Mouse (Mus musculus): Measurements from ENCODE around the gene Lrp3.
A peak's percentile ranks its signal among the peaks of the same experiment; 100 is the strongest.

The Lrp3 gene

DNA sequence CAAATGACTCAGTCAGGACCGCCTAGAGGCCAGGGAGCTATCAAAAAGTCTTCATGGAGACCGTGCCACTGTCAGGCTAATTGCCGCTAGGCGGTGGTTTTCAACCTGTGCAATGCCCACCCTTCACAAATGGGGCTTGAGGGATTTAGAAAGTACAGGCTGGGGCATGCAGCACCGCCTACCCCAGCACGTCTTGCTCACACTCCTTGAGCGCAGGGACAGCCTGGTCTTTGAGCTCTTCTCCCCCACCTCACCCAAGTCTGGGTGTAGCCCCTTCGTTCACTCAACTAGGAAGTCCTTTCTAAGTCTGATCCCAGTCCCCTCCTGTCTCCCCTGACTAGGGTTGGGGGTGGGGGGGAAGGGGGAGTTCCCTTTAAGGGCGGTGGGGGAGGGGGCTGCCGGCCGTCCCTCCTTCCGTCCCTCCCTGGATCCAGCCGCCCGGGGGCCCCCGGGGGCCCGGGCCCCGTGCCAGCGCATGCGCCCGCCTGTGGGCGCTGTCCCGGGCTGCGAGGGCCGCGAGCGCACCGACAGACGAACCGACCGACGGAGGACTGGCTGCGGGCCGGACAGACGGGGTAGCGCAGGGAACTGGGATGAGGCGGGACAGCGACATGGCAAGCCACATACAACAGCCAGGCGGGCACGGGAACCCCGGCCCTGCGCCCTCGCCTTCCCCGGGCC is 29.3 kb downstream of the Lrp3 start, which contains the start of gene Slc7a10:
Gene Slc7a10 (plus strand): TSS at position 497 of the 681 bp plus-strand sequence.
- no peak for DNase-seq

DNA sequence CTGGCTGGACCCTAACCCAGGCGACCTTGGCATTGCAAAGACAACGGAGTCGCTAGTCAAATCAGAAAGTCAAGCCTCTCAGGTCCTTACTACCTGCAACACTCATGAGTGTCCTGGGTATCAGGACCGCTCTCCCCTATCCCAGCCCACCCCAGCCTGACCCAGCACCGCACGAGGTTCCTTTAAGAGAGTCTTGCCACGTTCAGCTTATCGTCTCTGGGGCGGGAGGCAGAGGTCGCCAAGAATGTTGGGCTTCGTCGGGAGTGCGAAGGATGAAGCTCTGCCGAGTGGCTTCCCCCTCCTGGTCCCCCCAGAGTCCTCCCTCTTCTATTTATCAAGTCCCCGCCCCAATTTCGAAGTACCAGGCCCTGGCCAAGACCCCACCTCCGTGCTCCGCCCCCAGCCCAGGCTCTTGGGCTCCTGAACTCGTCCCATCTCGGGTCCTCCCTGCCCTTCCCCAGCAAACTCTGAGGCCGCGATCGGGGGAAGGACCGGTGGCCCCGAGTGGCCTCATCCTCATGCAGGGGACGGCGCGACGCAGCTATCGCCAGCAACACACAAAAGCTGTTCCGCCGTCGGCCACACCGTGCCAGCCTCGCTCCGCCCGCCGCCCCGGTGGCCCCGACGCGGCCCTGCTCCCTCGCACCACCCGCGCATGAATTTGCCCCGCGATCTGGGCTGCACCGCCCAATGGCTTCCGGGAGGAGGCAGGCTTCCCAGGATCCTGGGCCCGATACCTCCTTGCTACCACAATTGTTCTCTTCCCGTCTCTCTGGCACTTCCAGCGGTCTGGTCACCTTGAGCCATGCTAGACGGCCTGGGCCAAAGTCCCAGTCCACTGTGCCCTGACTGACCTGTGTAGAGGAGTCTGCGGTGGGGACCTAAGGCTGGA is 30.2 kb downstream of the Lrp3 start:
- DNase-seq = no peak

DNA sequence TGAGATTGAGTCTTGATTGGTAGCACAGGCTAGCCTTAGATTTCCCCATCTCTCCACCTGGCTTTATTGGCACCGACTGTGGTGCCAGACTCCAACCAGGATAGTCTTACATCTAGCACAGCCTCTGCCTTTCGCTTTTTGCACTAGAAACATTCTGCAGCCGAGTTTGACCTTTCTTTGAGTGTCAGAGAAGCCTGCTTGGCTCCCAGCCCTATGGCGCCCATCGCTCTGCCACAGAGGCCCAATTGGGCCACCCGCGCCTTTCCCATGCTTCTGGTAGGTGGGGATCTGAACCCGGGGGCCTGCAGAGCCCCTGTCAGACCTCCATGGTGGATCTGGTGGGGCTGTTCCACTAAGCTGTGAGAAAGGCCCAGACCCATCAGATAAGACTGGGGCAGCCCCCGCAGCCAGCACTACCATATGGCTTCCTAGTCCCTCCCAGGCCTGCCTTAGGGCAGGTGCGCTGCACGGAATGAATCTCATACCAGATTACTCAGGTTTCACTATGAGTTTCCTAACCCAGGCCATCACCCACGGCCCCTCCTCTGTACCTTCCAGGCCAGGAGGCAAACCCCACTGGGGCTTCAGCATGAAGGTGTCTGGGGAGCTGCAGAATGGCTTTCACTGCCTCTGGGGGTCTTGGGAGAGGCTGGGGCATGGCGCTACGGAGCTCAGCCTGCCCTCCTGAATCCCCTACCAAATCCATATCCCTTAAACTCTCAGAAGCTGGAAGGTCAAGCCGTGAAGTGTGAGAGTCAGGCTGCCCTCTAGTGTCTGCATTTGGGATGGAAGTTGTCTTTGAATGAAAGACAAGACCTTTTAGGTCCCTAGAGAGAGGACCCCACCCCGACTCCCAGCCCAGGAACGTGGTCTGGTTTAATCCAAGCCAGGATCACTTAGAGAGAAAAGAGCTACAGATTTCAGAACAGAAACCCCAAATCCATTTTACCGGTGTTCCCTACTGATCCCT is 38.6 kb downstream of the Lrp3 start:
- DNase-seq = peak; percentile 9

DNA sequence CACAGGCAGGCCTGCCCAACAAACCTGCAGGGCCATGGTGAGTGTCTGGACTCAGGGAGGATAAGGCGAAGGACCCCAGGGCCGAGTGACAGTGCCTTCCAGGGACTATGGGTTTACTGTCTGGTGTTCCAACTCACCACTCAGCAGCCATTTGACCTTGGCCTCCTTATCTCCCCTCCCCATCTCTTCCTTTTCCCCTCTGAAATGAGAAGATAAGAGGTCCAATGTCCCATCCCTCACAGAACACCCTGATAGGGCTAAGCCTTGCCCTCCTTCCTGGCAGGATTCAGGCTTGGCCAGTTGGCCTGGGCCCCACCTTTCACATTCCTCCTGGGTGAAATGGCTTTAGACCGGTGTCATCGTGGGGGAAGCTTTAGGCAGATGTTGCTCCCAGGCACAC is 39.8 kb downstream of the Lrp3 start:
- DNase-seq = no peak

DNA sequence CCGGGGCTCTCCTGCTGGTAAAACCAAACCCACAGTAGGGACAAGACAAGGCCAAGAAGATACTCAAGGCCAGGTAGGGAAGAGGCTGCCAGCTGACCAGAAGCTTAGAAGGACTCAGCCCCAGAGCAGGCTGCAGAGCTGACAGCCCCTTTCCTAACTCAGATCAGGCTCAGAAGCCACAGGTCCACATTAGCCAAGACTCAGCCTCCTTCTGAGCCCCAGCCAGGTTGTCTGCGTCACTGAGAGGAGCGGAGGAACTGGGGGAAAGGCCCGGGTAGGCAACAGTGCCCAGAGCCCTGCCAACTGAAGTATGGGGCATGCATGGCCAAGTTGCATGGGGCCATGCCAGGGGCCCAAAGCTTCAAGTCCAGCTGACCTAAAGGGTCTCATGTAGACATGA is 42.8 kb downstream of the Lrp3 start:
- no peak for DNase-seq

DNA sequence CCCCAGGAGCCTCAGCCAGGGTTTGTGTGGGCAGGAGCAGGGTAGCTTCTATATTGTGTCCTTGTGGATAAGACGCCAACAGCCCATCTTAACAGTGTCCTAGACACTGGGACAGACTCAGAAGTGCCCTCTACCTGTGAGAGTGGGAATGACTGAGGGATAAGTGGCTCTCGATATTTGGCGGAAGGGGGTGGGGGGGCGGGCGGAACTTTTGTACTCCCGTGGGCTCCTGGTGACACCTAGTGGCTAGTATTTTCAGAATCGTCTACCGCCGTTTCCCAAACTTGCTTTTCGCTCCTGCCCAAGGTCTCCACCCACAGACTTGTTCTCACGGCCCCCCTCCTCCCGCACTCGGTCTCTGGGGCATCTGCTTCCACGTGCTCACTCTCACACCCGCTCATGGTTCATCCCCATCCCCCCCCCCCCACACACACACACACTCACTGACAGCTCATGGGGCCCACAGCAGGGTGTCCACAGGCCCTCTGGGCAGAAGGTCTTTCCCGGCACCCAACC is 43.4 kb downstream of the Lrp3 start:
- peak; percentile 54 for DNase-seq

DNA sequence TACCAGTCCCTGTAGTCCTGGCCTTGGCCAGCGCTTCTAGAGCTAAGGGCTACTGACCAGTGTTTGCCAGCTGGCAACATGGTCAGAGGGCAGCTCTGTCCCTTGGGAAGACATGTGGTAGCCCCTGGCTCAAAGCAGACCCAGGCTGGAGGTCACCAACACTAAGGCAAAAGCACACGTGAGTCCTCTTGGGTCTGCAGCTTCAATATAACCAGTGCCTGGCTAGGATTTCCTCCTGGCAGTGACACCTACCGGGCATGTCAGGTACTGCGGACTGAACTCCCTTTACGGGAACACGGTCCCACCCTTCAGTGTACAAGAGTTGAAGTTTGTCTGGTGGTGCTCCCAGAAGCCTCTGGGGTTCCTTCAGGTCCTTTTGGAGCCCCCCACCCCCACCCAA is 46.0 kb downstream of the Lrp3 start:
- DNase-seq = peak; percentile 80

DNA sequence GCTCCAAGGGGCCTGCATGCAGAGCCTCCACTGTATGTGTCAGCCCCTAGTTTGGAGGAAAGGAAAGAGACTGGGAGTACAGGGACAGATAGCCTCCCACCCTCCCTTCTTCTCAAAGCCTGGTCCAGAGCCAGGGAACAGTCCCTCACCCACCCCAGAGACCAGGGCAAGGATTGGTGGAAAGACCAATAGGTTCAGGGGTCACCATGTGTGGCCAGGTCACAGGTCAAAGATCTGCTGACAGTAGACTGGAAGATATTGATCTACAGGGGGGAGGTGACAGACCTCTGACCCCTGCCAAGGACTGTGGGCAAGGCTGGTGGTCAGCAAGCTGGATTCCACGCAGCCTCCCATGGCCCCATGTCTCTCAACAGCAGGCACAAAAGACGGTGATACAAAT is 47.4 kb downstream of the Lrp3 start:
- no peak for DNase-seq

DNA sequence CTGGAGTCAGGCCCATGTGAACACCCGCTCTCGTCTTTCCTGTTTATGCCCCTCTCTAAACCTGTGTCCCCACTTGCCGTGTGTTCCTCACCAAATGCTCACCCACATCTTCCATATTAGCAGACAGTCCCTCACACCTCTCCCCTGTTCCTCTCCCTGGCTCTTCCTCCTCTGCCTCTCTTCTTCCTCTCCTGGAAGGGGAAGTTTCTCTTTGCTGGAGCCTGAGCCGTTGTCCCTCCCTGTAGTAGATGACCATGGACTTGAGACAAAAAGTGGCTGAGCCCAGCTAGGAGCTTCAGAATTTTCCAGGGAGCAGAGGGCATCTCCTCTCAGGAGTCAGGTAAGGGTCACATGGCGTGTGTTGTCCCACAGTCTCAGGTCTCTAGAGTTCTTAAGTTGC is 48.3 kb downstream of the Lrp3 start:
- DNase-seq = no peak

DNA sequence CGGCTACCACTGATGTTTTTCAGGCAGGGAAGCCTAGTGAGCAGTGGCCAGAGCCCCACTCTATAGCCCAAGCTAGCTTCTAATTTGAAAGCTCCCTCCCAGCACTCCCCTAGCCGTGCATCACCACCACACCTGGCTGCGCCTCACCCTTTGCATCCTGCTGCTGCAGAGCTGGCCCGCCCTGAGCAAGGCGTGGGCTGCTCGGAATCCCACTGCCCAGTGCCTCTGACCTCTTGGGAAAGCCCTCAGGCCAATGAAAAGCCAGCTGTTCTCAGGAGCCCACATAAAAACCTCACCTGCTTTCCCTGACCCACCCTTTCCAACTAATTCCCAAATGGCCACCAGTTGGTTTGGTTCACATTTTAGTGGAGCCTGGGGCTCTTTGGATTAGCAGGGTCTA is 51.2 kb downstream of the Lrp3 start:
- no peak for DNase-seq

DNA sequence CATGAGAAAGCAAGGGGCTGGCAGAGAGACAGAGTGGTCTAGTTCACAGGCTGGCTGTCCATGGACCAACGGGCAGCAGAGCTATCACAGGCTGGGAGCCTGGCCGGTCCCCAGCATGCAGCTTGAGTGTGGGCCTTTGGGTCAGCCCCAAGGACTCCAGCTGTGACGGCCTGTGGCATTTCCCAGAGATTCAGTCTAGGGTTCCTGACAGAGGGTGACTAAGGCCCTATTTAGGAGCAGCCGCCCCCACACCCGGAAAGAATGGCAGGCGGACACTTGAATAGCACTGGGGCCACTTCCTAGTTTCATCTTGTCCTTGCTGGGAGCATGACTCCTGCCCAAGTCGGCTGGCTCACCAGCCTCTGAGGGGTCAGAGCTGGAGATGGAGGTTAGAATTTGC is 51.7 kb downstream of the Lrp3 start:
- DNase-seq = no peak

DNA sequence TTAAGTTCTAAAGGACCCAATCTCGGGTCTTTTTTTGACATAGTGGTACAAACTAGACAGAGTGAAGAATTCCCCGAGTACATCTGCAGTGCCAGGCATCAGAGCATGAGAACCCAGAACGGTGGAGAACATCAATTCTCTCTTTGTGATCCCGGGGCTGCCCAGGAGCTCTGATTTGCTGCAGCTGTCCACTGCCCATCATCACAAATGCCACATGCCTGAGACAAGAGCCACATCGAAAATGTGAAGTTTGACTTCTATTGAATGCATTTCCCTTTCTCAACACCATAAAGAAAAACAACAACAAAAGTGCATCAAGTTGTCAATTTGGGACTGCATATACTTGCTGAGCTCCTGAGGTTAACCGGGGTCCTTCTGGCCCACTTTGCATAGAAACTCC is 52.9 kb downstream of the Lrp3 start:
- no peak for DNase-seq

DNA sequence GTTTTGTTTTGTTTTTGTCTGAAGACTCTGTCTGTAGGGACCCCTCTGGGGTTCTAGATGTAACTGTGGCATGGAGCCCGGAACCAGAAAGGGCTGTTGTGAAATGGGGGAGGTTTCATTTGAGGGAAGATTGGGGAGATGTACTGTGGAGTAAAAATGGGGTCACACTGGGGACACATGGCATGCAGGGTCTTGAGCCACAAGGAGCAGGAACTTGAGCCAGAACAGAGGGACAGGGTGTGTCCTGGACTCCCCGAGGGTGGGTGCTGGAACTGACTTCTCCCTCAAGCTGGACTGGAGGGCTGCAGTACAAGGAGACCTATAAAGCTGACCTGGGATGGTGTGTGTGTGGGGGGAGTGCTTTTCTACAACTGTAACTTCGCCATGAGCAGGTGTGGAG is 57.8 kb downstream of the Lrp3 start:
- no peak for DNase-seq

DNA sequence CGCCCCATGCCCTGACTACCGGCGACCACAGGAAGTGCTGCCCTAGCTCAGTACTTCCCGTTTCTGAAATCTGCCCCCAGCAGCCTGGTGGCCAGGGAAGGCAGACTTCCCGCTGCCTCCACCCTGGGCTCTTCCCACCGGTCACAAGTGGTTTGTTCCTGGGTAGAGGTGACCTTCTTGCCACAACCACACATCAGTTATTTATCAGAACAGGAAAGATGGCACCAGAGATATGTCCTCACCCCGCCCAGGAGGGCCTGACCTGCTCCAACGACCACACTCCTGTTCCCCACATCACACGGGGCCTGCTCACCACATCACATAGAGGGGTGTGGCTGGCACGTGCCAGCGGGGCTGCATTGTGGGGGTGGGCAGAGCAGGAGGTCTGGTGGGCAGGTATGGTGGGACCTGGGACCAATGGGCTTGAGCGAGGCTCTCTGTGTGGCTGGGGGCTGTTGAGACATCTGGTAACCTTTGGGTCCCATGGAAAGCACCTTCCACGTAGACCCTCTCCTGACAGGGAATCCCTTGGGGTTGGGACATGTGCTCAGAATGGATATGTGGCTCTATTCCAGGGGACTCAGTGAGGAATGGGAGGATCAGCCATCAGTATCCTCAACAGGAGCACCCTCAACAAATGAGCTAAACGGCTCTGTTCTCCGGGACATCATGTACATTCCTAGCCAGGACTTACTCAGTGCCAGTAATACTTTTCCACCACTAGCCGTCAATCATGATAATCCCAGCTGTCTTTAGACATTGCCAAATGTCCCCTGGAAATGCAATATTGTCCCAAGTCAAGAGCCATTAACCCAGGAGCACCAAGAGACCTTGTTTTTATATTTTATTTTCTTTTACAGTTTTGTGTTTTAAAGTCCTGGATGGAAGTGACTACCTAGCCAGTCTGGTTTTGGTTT is 58.5 kb downstream of the Lrp3 start:
- no peak for DNase-seq

DNA sequence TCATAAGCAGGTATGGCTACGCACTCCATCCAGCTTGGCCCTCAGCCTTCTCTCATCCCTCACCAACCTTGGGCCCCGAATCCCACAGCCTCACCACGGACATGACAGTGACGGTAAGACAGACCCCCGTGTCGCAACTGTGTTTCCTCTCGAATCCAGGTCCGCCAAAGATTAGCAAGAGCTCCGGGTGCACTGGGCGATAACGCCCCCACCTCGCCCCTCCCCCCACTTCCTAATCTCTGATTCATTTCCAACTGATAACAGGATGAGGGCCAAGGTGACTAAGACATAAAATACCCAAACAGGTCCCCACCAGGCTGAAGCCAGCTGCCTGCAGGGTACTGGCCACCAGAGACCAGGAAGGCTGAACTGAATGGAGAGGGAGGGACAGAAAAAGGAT is 60.8 kb downstream of the Lrp3 start:
- no peak for DNase-seq

DNA sequence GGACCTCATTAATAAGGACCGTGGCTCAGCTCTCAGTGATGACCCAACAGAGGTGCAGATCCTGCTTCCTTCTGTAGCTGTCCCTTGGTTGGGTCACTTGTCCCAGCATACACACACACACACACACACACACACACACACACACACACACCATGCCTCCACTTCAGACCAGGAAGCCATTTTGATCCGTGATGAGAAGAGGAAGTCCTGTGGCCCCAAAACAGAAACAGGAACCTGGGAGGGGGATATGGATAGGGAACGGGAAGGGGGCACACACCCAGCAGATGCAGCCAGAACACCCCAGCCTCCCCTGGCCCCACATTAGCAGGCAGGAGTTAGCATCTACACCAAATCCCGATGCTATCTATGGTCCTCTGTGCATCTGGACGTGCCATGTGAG is 64.4 kb downstream of the Lrp3 start:
- no peak for DNase-seq

All from thymus, postnatal 25 days (tissue).